Mouse (Mus musculus) lung, adult 18-20 months (tissue): ENCODE data around the gene Fxyd7.

Experiments used
- DNase-seq, 2 experiments: peaks; one replicate each; pipeline ENCODE4 v3.0.0; 2022; ENCODE audit warnings: mixed read lengths in 2 of 2

The Fxyd7 gene

DNA sequence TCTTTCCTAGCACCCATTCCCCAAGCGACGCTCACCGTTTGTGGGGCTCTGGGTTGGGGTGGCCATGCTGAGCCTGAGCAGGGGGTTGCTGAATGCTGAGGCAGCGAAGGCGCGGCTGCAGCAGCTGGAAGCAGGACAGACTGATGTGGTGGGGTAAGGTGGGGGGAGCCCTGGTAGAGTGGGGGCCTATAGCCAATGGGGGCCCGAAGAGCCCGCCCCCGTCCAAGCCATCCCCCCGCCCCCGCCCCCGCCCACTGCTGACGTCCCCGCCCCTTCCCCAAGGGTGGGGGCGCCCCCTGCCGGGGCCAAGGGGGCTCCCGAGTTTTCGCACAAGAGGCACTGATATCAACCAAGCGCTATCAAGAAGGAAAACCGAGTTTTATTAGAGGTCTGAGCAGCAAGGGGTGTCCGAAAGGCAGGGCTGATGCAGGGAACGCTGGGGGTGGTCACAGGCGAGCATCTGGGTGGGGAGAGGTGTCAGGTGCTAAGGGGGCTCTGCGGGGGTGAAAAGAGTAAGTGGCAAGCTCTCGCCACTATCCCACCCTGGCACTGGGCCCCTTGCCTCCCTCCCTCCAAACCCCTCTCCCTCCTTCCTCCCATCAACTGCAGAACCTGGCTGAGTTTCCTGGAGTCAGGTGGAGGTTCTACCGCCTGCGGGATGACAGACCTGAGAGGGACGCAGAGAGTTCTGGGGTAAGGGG, at the start of gene Fxyd7:
Fxyd7 (minus strand) TSS at position 147 of the 701 bp plus-strand sequence.
- no peak for DNase-seq

DNA sequence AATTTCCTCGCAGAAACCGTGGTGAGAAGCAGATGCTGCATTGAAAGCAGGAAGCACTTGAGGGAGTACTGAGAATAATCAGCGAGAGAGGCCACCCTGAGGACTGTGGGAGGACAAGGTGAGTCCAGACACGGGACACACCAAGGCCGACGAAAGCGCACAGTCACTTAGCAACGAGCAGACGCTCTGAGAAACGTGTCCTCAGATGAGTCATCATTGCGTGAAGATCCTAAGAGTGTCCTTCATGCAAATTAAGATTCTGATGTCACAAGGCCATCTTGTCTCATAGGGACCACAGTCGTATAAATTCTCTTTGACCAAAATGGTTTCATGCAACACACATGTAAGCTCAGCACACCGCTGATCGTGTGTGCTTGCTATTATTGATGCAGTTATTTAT, 49.5 kb upstream of the Fxyd7 start:
- no peak for DNase-seq

DNA sequence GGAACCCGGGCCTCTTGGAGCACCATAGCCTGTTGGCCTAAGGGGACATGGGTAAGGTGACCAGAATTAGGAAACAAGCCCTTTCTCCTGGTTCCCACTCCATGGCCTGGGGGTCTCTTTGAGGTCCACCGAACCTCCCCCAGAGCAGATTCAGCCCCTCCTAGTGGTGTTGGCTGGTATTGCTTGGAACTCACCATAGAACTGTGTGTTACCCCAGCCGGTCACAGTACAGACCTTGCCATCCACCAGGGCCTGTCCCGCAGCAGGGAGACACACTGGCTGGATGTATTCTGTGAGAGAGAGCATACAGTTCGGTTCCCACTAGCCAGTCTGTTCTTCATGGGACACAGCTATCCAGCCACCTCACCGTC, 48.3 kb upstream of the Fxyd7 start:
- no peak for DNase-seq

DNA sequence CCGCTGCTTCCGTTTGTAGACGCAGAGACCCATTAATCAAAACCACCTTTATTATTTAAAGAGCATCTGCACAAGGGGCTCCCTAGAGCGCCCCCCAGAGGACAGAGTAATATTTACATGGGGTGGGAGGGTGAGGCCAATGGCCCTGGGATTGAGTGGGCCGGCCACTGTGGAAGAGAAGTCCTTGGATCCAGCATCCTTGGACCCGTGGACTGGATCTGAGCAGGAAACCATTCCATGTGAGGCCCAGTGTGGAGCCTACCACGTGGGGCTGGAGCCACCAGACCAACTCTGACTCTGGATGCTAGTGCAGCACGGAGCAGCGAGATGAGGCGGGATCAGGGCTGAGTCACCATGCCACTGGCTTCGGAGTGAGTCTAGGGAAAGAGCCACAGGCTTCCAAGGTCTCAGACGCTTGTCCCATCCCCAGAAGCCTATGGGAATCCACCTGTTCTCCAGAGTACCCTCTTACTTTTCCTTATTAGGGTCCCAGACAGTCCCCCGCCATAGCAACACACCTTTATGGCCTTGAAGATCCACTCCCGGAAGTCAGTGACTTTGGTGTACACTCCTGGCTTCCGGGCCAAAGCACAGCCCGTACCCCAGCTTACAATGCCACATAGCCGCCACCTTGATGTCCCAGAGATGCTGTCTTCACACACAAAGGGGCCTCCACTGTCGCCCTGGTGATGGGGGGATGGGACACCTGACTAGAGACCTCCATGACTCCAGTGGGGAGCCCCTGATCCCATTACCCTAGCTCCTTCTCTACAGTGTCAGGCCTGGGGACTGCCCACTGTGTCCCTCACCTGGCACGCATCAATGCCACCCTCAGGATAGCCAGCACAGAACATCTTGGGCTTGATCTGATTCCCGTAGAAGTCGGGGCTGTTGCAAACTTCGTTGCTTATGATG, 47.7 kb upstream of the Fxyd7 start:
- no peak for DNase-seq

DNA sequence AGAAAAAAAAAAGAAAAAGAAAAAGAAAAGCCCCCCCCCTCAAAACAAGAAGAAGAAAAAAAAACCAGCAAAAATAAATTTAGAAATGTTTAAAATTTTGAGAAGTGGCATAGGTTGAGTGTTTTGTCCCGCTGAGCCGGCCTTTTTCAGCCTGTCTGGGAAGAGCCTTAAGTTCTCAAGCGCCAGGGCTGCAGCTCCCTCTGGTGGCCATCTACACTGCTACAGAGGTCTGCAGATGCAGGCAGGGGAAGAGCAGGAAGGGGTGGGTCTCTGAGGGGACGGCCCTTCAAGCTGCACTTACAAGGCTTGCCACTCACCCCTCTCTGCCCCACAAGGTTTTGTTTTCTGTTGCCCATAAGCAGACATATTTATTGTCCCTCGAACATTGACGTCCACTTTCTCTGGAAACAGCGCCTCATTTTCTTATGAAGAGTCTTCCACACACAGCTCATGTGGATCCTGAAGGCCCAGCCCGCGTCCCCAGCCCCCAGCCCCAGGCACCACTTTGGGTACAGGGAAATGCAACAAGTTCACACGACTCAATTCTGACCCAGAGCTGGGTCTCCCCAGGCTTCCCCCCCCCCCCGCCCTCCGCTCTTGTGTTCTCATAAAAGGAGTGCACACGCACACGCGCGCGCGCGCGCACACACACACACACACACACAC, 46.4 kb upstream of the Fxyd7 start:
- DNase-seq: peak; percentile 90 to 91

DNA sequence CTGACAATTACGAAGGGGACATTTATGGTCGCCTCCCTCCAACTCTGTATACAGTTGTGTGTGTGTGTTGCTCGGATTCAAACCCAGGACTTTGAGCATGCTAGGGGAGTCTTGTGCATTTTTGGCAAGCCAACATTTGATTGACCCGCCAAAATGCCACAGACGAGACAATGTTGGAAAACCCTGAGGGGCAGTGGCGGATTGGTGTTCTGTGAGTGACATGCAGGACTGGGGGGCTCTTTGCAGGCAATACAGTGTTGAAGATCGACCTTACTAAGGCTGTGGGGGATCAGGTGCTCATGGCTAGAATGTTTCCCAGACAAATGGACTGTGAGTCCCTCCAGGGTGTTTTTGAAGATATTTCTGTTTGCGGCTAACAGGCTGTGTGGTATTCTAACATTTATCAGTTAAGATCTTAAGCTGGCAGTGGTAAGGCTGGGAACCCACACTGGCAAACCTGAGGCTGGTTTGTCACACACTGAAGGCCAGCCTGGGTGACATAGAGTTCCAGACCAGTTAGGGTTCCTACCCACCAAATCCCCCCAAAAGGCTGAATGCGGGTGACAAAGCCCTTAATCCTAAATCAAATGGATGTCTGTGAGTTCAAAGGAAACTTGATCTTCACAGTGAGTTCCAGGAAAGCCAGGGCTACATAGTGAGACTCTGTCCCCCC, 45.8 kb upstream of the Fxyd7 start:
- DNase-seq: no peak

DNA sequence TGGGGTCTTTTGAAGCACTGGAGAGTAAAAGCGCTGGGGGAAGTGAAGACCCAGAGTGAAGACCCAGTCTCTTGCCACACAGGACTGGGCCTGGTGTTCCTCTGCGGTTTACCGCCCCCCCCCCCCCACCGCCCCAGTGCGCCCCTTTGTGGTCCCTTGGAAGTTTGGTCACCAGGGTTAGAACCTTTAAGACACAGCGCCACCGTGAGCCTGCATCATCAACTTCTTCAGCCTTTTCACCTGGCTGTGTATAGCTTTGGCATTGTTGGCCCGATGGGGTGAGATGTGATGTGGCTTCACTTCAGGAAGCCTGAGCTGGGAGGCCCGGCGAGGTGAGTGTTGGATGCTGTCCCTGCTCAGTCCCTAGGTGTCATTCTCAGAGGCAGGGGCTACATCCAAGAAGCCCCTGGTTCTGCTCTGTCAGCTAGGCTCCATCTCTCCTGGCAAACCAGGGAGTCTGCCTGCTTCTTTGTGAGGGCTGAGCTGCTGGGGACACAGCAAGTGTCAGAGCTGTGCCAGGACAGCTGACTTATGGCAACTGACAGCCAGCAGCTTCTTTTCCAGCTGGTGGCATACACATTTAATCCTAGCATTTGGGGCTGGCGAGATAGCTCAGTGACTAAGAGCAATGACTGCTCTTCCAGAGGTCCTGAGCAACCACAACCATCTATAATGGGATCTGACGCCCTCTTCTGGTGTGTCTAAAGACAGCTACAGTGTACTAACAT, 43.7 kb upstream of the Fxyd7 start:
- DNase-seq: no peak

DNA sequence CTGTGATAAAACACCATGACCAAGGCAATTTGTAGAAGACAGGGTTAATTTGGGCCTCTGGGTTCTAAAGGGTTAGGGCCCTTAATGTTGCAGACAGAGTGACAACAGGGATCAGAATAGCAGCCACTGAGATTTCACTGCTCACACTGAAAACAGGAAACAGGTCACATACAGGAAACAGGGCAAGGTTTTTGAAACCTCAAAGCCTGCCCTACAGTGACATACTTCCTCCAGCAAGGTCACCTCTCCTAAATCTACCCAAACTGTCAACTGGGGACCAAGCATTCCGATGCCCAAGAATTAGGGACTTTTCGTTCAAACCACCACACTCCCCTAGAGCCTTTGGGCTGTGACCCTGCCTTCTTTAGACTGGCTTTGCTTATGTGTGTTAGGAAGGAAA, 38.5 kb upstream of the Fxyd7 start:
- no peak for DNase-seq

DNA sequence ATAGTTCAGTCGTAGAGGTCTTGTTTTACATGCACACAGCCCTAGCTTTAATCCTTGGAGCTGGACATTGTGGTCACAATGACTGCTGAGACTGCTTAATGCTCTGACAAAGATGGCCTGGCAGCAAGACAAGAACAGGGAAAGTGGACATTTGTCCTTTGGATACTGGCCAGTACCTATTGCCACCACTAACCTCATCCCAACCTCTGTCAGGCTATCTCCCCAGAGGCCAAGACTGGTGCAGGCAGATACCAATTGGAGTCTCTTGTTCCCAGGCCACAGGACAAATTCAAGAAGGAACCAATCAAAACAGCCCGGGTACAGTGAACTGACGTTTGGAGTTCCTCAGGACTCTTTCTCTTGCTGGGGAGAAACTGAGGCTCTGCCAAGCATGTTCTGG, 36.9 kb upstream of the Fxyd7 start:
- no peak for DNase-seq

DNA sequence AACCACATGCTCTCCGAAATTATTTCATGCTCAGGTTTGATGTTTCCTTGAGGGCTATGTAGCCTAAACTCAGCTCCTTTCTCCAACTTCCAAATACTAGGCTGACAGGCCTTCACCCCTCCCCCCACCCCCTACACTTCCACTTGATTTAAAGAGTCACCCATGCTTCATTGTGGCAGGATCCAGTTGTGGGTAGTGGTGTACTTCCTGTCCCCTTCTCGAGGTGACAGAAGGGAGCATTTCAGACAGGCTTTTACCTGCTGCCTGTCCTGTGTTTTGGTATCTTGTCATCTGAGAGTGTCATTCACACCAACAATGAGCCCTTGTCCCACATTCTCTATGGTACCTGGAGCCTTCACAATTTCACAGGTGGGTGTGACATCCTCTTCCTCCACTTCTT, 36.0 kb upstream of the Fxyd7 start:
- no peak for DNase-seq

DNA sequence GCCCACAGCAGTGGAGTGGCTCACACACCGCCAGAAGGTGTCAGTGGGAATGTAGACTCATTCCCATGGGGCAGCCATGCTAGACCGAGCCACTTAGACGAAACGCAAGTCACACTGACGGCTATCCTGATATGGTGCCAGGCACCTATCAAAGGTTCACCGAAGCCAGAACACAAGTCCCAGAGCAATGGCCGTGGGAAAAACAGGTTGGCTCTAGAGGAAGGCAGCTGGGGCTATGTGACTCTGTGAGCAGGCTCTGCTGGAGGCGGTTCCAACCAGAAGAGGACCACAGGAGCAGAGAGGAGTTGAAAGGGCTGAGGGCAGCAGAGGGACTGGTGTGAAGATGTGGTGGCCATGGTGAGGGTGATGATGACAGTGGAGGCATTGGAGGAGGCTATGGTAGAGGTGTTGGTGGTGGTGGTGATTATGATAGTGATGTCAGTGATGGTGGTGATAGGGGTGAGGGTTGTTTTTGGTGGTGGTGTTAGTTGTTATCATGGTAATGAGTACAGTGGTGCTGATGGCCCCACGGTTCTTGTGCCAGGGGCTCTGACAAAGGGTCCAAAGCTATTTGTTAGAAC, 35.0 kb upstream of the Fxyd7 start:
- DNase-seq: no peak

DNA sequence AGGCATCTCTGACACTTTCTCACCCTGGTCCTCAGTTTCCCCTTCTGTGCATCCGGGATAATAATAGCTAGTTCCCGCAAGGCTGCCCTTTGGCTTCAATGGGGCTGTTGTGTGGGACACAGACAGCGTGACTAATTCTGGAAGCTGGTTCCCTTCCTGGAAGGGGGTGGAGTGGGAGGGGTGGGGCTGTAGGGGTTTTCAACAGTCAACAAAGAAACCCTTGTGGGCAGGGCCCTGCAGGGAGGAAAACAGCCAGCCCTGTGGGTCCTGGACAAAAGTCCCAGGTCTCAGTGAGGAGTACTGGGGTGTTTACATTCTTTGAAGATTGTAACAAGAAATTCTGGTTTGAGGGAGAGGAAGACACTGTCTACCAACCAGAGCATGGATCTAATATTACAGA, 33.9 kb upstream of the Fxyd7 start:
- DNase-seq: peak; percentile 46 to 67

DNA sequence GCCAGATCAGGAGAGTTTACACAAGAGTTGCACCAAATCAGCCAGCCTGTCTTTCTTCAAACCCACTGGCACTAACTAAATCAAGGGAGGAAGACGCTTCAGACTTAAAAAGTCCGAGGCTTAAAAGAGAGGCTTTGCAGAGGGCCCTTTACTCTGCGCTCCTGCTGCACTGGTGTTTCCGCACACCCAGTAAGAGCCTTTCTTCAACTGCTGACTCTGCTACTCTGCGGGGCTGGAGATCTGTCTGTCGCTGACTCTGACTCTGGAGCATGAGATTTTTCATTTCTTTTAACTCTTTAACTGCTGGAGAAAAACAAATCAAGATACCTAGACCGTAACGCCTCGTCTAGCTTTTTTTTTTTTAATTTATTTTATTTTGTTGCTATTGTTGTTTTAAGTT, 32.9 kb upstream of the Fxyd7 start:
- DNase-seq: no peak

DNA sequence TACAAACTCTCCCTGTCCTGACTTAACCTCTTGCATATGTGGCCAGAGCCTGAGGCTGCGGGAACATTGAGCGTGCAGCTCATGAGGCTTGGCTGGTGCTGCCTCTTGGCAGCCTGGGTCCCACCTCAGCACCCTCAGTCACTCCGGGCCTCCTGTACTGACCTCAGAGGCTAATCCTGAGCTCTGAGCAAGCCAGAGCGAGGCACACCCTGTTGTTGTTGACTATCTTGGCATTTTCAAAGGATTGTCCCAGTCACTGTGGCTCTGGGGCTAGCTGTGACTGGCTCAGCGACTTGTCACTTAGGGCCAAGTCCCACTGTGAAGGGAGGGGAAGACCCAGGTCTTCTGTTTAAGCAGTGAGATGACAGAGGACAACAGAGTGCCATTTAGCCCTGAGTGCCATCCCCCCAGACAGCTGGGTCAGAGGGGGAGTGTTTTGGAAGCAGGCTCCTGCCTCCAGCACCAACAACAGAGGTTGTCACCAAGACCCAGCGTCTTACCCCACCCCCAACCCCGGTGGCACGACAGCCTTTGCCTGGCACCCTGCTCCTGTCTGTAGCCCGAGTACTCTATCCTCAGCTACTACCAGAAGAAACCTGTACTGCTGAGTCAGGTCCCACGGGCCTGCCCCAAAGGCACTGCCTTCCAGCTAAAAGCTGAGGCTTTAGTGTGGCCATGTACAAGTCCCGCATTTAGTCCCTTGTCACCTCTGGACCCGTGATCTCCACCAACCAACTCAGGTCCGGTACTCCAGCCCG, 31.7 kb upstream of the Fxyd7 start:
- DNase-seq: peak; percentile 30 to 63

DNA sequence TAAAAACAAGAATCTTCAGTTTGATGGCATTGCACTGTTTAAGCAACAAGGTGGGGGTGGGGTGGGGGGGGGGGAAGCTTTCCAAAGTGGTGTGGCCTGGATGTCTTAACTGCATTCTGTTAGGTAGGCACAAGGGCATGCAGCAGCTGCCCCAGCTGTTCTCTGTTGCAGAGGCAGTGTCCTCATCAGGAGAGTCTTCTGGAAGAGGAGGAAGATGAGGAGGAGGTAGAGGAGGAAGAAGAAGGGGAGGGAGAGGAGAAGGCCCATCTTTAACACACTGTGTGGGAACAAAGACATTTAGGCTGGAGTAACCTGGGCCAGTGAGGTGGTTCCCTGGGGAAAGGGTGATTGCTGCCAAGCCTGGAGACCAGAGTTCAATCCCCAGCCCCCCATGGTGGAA, 30.8 kb upstream of the Fxyd7 start:
- DNase-seq: no peak

DNA sequence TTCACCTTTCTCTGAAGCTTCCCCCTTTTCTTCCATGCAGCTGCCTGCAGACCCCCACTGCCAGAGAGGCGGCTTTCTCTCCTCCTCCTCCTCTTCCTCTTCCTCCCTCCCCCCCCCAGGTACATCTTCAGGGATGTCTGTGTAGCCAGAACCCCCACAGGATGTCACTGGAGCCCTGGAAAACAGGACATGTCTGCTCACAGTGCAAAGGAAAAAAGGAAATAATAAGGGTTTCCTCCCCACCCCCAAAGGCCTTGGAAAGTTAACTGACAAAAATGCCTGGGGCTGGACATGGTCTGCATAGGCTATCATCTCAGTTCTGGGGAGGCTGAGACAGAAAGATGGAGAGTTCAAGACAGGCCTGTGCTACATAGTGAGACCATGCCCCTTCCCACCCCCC, 29.8 kb upstream of the Fxyd7 start:
- no peak for DNase-seq

DNA sequence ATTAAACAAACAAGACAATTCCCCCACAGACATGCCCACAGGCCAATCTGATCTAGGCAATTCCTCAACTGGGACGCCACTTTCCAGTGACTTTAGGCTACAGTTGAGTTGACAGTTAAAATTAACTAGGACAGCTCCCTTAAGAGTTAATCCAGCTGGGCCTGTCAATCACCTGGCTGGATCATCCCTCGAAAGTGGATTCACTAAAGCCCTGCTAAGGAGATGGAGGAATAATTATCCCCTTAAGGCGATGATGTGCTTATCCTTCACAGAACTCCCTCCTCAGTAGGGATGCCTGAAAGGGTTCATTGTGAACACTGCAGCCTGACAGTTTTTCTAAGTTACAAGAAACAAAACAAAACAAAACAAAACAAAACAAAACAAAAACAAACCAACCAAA, 29.3 kb upstream of the Fxyd7 start:
- DNase-seq: no peak

DNA sequence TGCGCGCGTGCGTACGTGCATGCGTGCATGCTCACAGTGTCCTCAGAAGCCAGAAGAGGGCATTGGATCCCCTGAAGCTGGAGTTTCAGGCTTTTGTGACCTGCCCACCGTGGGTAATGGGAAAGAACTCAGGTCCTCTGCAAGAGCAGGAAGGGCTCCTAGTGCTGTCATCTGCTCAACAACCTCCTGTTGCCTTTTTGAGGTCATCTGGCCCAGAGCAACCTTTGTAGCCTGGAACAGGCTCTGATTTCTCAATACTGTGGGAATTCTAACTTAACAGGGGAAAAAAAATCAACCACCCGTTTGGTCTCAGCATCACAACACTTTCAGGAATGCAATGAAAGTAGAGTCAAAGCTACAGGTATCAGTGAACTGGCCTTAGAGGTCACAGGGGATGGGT, 28.4 kb upstream of the Fxyd7 start:
- no peak for DNase-seq

DNA sequence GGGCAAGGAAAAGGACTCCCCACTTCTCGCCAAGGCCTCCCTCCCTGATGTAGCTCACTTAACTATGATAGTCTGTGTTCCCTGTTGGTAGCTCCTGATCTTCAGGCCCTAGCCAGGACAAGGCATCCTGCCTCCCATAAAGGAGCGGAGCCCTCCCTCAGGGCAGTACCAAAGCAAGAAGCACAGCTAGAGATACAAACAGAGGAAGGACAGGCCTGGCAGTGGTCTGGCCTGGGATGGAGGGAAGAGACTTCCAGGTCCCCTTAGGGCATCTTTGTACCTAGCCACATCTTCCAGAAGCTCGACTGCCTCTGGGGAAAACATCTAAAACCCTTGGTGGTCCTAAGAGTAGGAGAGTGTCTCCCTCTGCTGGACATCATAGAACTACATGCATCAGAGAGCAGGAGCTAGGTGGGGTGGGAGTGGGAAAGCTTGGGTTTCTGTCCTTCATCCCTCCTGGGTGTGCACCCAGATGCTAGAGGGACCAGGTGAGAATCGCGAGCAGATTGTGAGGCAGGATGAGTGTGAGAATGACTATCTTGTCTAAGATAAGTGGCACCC, 26.7 kb upstream of the Fxyd7 start:
- DNase-seq: no peak

DNA sequence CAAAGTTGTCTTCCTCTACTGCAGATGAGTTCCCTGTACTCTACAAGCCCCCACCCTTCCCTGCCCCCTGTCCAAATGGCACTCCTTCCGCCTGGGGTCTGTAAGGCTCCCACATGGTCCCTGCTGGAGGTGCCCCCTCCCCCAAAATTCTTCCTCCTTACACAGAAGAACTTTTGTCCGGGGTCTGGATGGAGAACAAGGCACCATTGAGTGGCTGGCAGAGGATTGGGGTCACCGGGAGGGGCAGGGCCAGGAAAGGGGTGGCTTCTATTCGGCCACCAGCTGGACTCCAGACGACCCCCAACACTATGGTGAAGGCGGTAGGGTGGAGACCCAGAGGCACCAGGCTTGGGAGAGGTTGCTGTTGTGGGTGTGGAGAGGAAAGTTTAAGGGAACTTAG, 26.2 kb upstream of the Fxyd7 start:
- no peak for DNase-seq

DNA sequence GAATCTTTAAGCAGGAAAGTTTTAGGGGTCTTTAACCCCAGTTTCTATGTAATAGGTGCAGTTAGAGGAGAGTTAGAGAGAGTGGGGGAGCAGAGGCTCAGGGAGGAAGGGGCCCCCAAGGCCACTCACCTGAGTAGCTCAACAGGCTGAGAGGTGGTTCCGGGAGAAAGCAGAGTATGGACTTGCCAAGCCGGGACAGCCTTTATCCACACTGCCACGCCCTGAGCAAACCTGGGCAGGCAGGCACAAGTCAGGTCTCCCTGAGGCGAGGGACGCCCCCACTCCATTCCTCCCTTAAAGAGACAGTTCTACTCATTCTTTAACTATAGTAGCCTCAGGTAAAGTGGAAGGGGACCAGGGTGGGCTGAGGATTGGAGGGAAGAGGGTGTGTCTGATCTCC, 25.2 kb upstream of the Fxyd7 start, which contains the start of gene Fxyd3:
Fxyd3 (minus strand) TSS at position 213 of the 400 bp plus-strand sequence.
- peak in 1 of 2 experiments; percentile 60 for DNase-seq
